Mouse (Mus musculus) liver, adult 2 months (tissue): Measurements from ENCODE around the gene Actbl2.

Experiments
- CTCF ChIP-seq: fragments of 200-500 bp; IDR thresholded peaks from 2 replicates; pipeline ENCODE4 v1.5.1; 2011; ENCODE audit warnings: low read depth, low read length, control low read depth
- POLR2A ChIP-seq: fragments of 200-500 bp; IDR thresholded peaks from 2 replicates; pipeline ENCODE4 v1.6.1; 2011; ENCODE audit warnings: low read length, control low read depth; ENCODE audit not compliant: insufficient read depth; ENCODE audit errors: extremely low read depth

DNA sequence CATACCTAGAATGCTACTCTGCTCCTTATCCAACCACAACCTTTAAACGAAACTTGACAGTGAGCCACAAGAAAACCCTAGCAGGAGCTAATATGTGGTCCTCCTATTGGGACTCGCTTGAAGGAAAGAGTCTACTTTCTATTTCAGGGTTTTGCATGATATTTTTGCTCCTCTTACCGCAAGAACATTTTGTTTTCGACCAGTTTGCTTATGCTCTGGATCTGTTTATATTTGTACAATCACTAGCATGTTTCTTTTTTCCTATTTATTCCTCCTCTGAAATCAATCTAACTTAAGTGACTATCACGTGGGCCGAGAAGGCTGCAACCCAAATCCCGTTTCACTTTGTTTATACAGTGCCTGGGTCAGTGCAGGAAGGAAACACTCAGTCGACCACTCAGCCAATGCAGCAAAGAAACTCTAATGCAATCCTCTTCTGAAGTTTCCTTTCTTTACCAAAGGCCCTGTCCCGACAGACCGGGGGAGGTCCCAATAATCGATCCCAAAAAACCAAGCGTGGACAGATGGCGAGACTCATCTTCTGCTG, 15.0 kb downstream of the Actbl2 start:
- TF ChIP-seq CTCF (no peak), POLR2A (no peak)
